Mouse (Mus musculus): ENCODE data around the gene Cracr2b. TPM values are rescaled to one million over a fixed set of nuclear protein-coding genes. Genes with fewer than 3 reads are reported as not detected.

The Cracr2b gene
- polyA plus RNA-seq, 1 experiment from 2014 or later, result 4.6 TPM

- Histone ChIP-seq H3K27me3 (ENCODE audit: control insufficient read depth, insufficient read depth, low read length) (no peaks in the 10 kb centered on the region), H3K27ac (replicated peaks; ENCODE audit: low read depth, low read length) (no peak overlapping the region), H3K36me3 (ENCODE audit: control insufficient read depth, insufficient read depth, low read length) (no peaks in the 10 kb centered on the region), H3K4me1 (ENCODE audit: control insufficient read depth, insufficient read depth, low read length) (peaks cover 20% of the 10 kb centered on the region), H3K9ac (replicated peaks; ENCODE audit: low read length) (no peak overlapping the region), H3K9me3 (ENCODE audit: control insufficient read depth, low read length) (no peaks in the 10 kb centered on the region), H3K4me2 (ENCODE audit: low read length) (peak overlapping the region; percentile 86), H3K4me3 (replicated peaks; ENCODE audit: low read depth, low read length) (no peak overlapping the region)
- 82% methylated on average over 6 of the region's 6 CpGs for WGBS
- ATAC-seq (ENCODE audit: low FRiP score, low TSS enrichment), result no peak
- no peak for DNase-seq
Measured at GRCm38 (mm10) chr7:141483114-141483653, 22.3 kb downstream of the Cracr2b start.

- no peaks in the 10 kb centered on the region for H3K27me3 ChIP-seq (ENCODE audit: control insufficient read depth, insufficient read depth, low read length)
- H3K36me3 ChIP-seq (ENCODE audit: control insufficient read depth, insufficient read depth, low read length), result no peaks in the 10 kb centered on the region
- 67% methylated on average over 5 of the region's 5 CpGs for WGBS
- no peaks in the 10 kb centered on the region for H3K9me3 ChIP-seq (ENCODE audit: control insufficient read depth, low read length)
- no peak overlapping the region for H3K9ac ChIP-seq (replicated peaks; ENCODE audit: low read length)
- H3K27ac ChIP-seq (replicated peaks; ENCODE audit: low read depth, low read length), result no peak overlapping the region
- H3K4me3 ChIP-seq (replicated peaks; ENCODE audit: low read depth, low read length), result no peak overlapping the region
- peaks cover 20% of the 10 kb centered on the region for H3K4me1 ChIP-seq (ENCODE audit: control insufficient read depth, insufficient read depth, low read length)
- no peak overlapping the region for H3K4me2 ChIP-seq (ENCODE audit: low read length)
- no peak for ATAC-seq (ENCODE audit: low FRiP score, low TSS enrichment)
- no peak for DNase-seq
Measured at GRCm38 (mm10) chr7:141484186-141485120, 23.6 kb downstream of the Cracr2b start.

GRCm38 (mm10) chr7:141485186-141485585 lies 24.3 kb downstream of the Cracr2b start:
- H3K27me3 ChIP-seq (ENCODE audit: control insufficient read depth, insufficient read depth, low read length), result no peaks in the 10 kb centered on the region
- ATAC-seq (ENCODE audit: low FRiP score, low TSS enrichment) (no peak), DNase-seq (no peak)
- no peak overlapping the region for H3K27ac ChIP-seq (replicated peaks; ENCODE audit: low read depth, low read length)
- no peaks in the 10 kb centered on the region for H3K9me3 ChIP-seq (ENCODE audit: control insufficient read depth, low read length)
- no peak overlapping the region for H3K9ac ChIP-seq (replicated peaks; ENCODE audit: low read length)
- H3K4me2 ChIP-seq (ENCODE audit: low read length), result no peak overlapping the region
- no peaks in the 10 kb centered on the region for H3K36me3 ChIP-seq (ENCODE audit: control insufficient read depth, insufficient read depth, low read length)
- 63% methylated on average over 2 of the region's 2 CpGs for WGBS
- H3K4me1 ChIP-seq (ENCODE audit: control insufficient read depth, insufficient read depth, low read length), result peaks cover 20% of the 10 kb centered on the region
- no peak overlapping the region for H3K4me3 ChIP-seq (replicated peaks; ENCODE audit: low read depth, low read length)

GRCm38 (mm10) chr7:141485606-141486005 lies 24.7 kb downstream of the Cracr2b start:
- H3K4me3 ChIP-seq (replicated peaks; ENCODE audit: low read depth, low read length), result no peak overlapping the region
- no peaks in the 10 kb centered on the region for H3K9me3 ChIP-seq (ENCODE audit: control insufficient read depth, low read length)
- no peak overlapping the region for H3K9ac ChIP-seq (replicated peaks; ENCODE audit: low read length)
- H3K36me3 ChIP-seq (ENCODE audit: control insufficient read depth, insufficient read depth, low read length), result 0 out of 2 replicates have a peak, but pooled peaks cover 2% of the 10 kb centered on the region
- no peak overlapping the region for H3K27ac ChIP-seq (replicated peaks; ENCODE audit: low read depth, low read length)
- ATAC-seq (ENCODE audit: low FRiP score, low TSS enrichment) (no peak), DNase-seq (no peak)
- no peak overlapping the region for H3K4me2 ChIP-seq (ENCODE audit: low read length)
- WGBS, result 88% methylated on average over 2 of the region's 2 CpGs
- H3K27me3 ChIP-seq (ENCODE audit: control insufficient read depth, insufficient read depth, low read length), result no peaks in the 10 kb centered on the region
- peaks cover 20% of the 10 kb centered on the region for H3K4me1 ChIP-seq (ENCODE audit: control insufficient read depth, insufficient read depth, low read length)

DNA sequence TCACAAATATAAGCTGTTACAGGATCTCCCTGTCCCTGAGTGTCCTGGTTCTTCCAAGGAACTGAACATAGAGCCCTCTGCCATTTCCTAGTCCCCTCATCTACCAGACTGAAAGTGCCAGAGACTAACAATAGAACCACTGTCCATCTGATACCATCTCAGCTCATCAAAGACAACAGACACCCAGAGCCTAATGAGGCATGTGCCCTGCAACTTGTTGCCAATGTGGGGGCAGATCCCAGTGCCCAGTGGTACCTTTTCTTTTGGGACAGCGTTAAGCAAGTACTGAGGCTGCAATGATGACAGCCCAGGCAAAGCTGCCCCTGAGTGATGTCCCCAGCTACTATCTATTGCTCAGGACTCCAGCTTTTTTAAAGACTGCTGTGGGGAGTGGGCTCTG lies 25.3 kb downstream of the Cracr2b start:
- Histone ChIP-seq H3K4me1 (ENCODE audit: control insufficient read depth, insufficient read depth, low read length) (peaks cover 16% of the 10 kb centered on the region), H3K9me3 (ENCODE audit: control insufficient read depth, low read length) (no peaks in the 10 kb centered on the region), H3K4me3 (replicated peaks; ENCODE audit: low read depth, low read length) (no peak overlapping the region), H3K36me3 (ENCODE audit: control insufficient read depth, insufficient read depth, low read length) (0 out of 2 replicates have a peak, but pooled peaks cover 4% of the 10 kb centered on the region), H3K9ac (replicated peaks; ENCODE audit: low read length) (no peak overlapping the region), H3K4me2 (ENCODE audit: low read length) (no peak overlapping the region), H3K27me3 (ENCODE audit: control insufficient read depth, insufficient read depth, low read length) (no peaks in the 10 kb centered on the region), H3K27ac (replicated peaks; ENCODE audit: low read depth, low read length) (no peak overlapping the region)
- DNase-seq, result no peak
- WGBS, result 90% methylated on average over 1 of the region's 1 CpGs
- no peak for ATAC-seq (ENCODE audit: low FRiP score, low TSS enrichment)

GRCm38 (mm10) chr7:141487141-141487540 lies 26.2 kb downstream of the Cracr2b start:
- no peak overlapping the region for H3K4me2 ChIP-seq (ENCODE audit: low read length)
- no peak overlapping the region for H3K27ac ChIP-seq (replicated peaks; ENCODE audit: low read depth, low read length)
- H3K9ac ChIP-seq (replicated peaks; ENCODE audit: low read length), result no peak overlapping the region
- H3K27me3 ChIP-seq (ENCODE audit: control insufficient read depth, insufficient read depth, low read length), result no peaks in the 10 kb centered on the region
- ATAC-seq (ENCODE audit: low FRiP score, low TSS enrichment) (no peak), DNase-seq (no peak)
- H3K4me1 ChIP-seq (ENCODE audit: control insufficient read depth, insufficient read depth, low read length), result peaks cover 9% of the 10 kb centered on the region
- peaks cover 8% of the 10 kb centered on the region; the same call in 1 of the 2 replicates for H3K36me3 ChIP-seq (ENCODE audit: control insufficient read depth, insufficient read depth, low read length)
- H3K9me3 ChIP-seq (ENCODE audit: control insufficient read depth, low read length), result no peaks in the 10 kb centered on the region
- 81% methylated on average over 7 of the region's 7 CpGs for WGBS
- H3K4me3 ChIP-seq (replicated peaks; ENCODE audit: low read depth, low read length), result no peak overlapping the region

GRCm38 (mm10) chr7:141491151-141491550 lies 30.3 kb downstream of the Cracr2b start:
- no peak for DNase-seq
- Histone ChIP-seq H3K27ac (replicated peaks; ENCODE audit: low read depth, low read length) (no peak overlapping the region), H3K4me3 (replicated peaks; ENCODE audit: low read depth, low read length) (no peak overlapping the region), H3K4me1 (ENCODE audit: control insufficient read depth, insufficient read depth, low read length) (no peaks in the 10 kb centered on the region; the same call in 1 of the 2 replicates), H3K4me2 (ENCODE audit: low read length) (no peak overlapping the region), H3K36me3 (ENCODE audit: control insufficient read depth, insufficient read depth, low read length) (peaks cover 30% of the 10 kb centered on the region; the same call in 1 of the 2 replicates), H3K9me3 (ENCODE audit: control insufficient read depth, low read length) (no peaks in the 10 kb centered on the region), H3K9ac (replicated peaks; ENCODE audit: low read length) (no peak overlapping the region), H3K27me3 (ENCODE audit: control insufficient read depth, insufficient read depth, low read length) (no peaks in the 10 kb centered on the region)
- no peak for ATAC-seq (ENCODE audit: low FRiP score, low TSS enrichment)
- WGBS, result 79% methylated on average over 2 of the region's 2 CpGs

DNA sequence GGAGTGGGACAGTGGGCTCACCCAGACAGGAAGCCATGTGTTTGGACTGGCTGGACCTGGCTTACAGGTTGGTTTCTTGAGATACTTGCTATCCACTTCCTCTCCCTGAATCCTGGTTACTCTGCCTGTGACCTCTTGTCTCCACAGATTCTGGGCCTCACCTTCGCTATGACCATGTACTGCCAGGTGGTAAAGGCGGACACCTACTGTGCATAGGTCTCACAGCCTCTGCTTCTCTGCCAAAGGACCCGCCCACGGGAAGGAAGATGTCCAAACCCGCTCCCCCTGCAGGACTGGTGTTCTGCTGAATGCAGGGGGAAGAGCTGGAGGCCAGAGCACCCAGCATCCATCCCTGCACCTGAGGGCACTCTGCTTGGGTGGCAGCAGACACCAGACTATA lies 31.8 kb downstream of the Cracr2b start:
- no peak overlapping the region for H3K27ac ChIP-seq (replicated peaks; ENCODE audit: low read depth, low read length)
- no peaks in the 10 kb centered on the region for H3K9me3 ChIP-seq (ENCODE audit: control insufficient read depth, low read length)
- DNase-seq (no peak), ATAC-seq (ENCODE audit: low FRiP score, low TSS enrichment) (no peak)
- no peak overlapping the region for H3K4me3 ChIP-seq (replicated peaks; ENCODE audit: low read depth, low read length)
- peaks cover 39% of the 10 kb centered on the region; the same call in 1 of the 2 replicates for H3K36me3 ChIP-seq (ENCODE audit: control insufficient read depth, insufficient read depth, low read length)
- H3K27me3 ChIP-seq (ENCODE audit: control insufficient read depth, insufficient read depth, low read length), result no peaks in the 10 kb centered on the region
- 91% methylated on average over 5 of the region's 5 CpGs for WGBS
- H3K9ac ChIP-seq (replicated peaks; ENCODE audit: low read length), result no peak overlapping the region
- H3K4me1 ChIP-seq (ENCODE audit: control insufficient read depth, insufficient read depth, low read length), result no peaks in the 10 kb centered on the region
- H3K4me2 ChIP-seq (ENCODE audit: low read length), result no peak overlapping the region
